Mouse (Mus musculus) liver, postnatal 0 days (tissue): ENCODE results near the gene Pappa.

Experiments
- CTCF ChIP-seq: sonication (generic); IDR thresholded peaks from 2 replicates; pipeline ENCODE4 v1.5.1; 2016; ENCODE audit warnings: antibody characterized with exemption, low read depth
- EP300 ChIP-seq: IDR thresholded peaks from 2 replicates; pipeline ENCODE4 v1.6.1; 2016; ENCODE audit warnings: antibody characterized with exemption, low read depth, mild to moderate bottlenecking

DNA sequence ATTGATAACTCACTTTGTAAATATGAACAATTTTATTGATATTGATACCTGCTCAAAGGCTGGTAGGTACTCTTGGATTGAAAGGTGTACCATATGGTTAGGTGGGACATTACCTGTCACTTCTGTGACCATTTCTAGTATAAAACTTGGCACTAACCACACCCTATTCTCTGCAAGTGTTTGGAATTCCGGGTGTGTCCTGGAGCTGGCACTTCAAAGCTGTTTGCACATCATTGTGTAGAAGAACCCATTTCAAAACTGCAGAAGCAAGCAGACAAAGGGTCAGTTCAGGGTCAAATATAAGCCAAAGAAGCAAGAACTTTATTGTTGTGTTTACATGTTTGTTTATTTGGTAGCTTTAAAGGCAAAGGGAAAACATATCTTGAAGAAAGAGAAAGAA is 171.8 kb downstream of the Pappa start:
- no peak for TF ChIP-seq EP300
- TF ChIP-seq CTCF = no peak
